Mouse (Mus musculus) hindbrain, embryonic 14.5 days (tissue): ENCODE measurements around the gene Col13a1. TPM values are rescaled to one million over a fixed set of nuclear protein-coding genes. Genes with fewer than 3 reads are reported as not detected.

Experiments used
- ATAC-seq: fragments of 200-750 bp; cut with Nextera tagmentation; 2 replicates; pipeline ENCODE4 v1.8.0; 2017; ENCODE audit warnings: moderate number of reproducible peaks, mild to moderate bottlenecking, moderate TSS enrichment, moderate library complexity; ENCODE audit not compliant: low FRiP score
- DNase-seq: peaks from one replicate; pipeline ENCODE4 v3.0.0-alpha.2; 2015; ENCODE audit warnings: low spot score
- H3K27ac ChIP-seq: fragments of 300-500 bp; sonication (generic); 2 replicates; pipeline ENCODE4 v1.5.1; 2014; ENCODE audit warnings: mild to moderate bottlenecking, moderate library complexity
- H3K27me3 ChIP-seq: fragments of 300-500 bp; sonication (generic); 2 replicates; pipeline ENCODE4 v1.6.1; 2014; ENCODE audit warnings: mild to moderate bottlenecking, low read length, mixed read lengths; ENCODE audit not compliant: control insufficient read depth, insufficient read depth
- H3K36me3 ChIP-seq: fragments of 300-500 bp; sonication (generic); replicated peaks from 2 replicates; pipeline ENCODE4 v1.6.1; 2014; ENCODE audit not compliant: control insufficient read depth, insufficient read depth
- H3K4me1 ChIP-seq: fragments of 300-500 bp; sonication (generic); replicated peaks from 2 replicates; pipeline ENCODE4 v1.6.1; 2014; ENCODE audit warnings: antibody characterized with exemption, low read length, mixed read lengths; ENCODE audit not compliant: control insufficient read depth, insufficient read depth
- H3K4me2 ChIP-seq: fragments of 300-500 bp; sonication (generic); replicated peaks from 2 replicates; pipeline ENCODE4 v1.6.1; 2014; ENCODE audit warnings: mild to moderate bottlenecking, moderate library complexity
- H3K4me3 ChIP-seq: fragments of 300-500 bp; sonication (generic); replicated peaks from 2 replicates; pipeline ENCODE4 v1.5.1; 2014; ENCODE audit warnings: mild to moderate bottlenecking, low read length
- H3K9ac ChIP-seq: fragments of 300-500 bp; sonication (generic); 2 replicates; pipeline ENCODE4 v1.6.1; 2014
- H3K9me3 ChIP-seq: fragments of 300-500 bp; sonication (generic); 2 replicates; pipeline ENCODE4 v1.6.1; 2016; ENCODE audit warnings: low read length; ENCODE audit not compliant: control insufficient read depth
- WGBS: fragments of 180-500 bp; shearing (Covaris S2); extraction: QIAGEN DNeasy Blood & Tissue Kit; methylation state at CpG from one replicate; pipeline ENCODE4 v1.1.7; 2014; 5-methylcytosine and 5-hydroxymethylcytosine counted together
- polyA plus RNA-seq: library from polyadenylated mRNA; unstranded; fragments of >200 nt; fragmentation: Nextera tagmentation; extraction: Ambion mirVana; gene quantifications from 2 replicates; pipeline ENCODE4 v1.2.1, GENCODE M21; 2014

Col13a1 gene
- polyA plus RNA-seq, 1 experiment from 2014 or later = 2.8 TPM

- Histone ChIP-seq H3K9ac (no peak overlapping the region), H3K27me3 (no peaks in the 10 kb centered on the region), H3K27ac (no peak overlapping the region), H3K4me2 (no peak overlapping the region), H3K4me1 (no peaks in the 10 kb centered on the region), H3K36me3 (no peaks in the 10 kb centered on the region), H3K9me3 (no peaks in the 10 kb centered on the region), H3K4me3 (no peak overlapping the region)
- DNase-seq (no peak), ATAC-seq (no peak)
- 55% methylated on average over 4 of the region's 4 CpGs for WGBS
These were observed 149.9 kb downstream of the Col13a1 start for GRCm38 (mm10) chr10:61829046-61829445.

- H3K4me2 ChIP-seq = no peak overlapping the region
- WGBS = 85% methylated on average over 32 of the region's 32 CpGs
- no peaks in the 10 kb centered on the region for H3K27me3 ChIP-seq
- no peaks in the 10 kb centered on the region for H3K9me3 ChIP-seq
- no peak overlapping the region for H3K9ac ChIP-seq
- no peak overlapping the region for H3K27ac ChIP-seq
- DNase-seq = no peak
- no peaks in the 10 kb centered on the region for H3K36me3 ChIP-seq
- no peaks in the 10 kb centered on the region for H3K4me1 ChIP-seq
- no peak for ATAC-seq
- H3K4me3 ChIP-seq = no peak overlapping the region
These were observed 150.7 kb downstream of the Col13a1 start for GRCm38 (mm10) chr10:61827950-61828936.

GRCm38 (mm10) chr10:61826753-61827435 is 152.0 kb downstream of the Col13a1 start:
- DNase-seq = no peak
- WGBS = 29% methylated on average over 16 of the region's 16 CpGs
- H3K4me1 ChIP-seq = no peaks in the 10 kb centered on the region
- H3K9me3 ChIP-seq = no peaks in the 10 kb centered on the region
- no peak overlapping the region for H3K9ac ChIP-seq
- no peaks in the 10 kb centered on the region for H3K27me3 ChIP-seq
- H3K4me2 ChIP-seq = no peak overlapping the region
- H3K27ac ChIP-seq = no peak overlapping the region
- no peak overlapping the region for H3K4me3 ChIP-seq
- ATAC-seq = no peak
- no peaks in the 10 kb centered on the region for H3K36me3 ChIP-seq

DNA sequence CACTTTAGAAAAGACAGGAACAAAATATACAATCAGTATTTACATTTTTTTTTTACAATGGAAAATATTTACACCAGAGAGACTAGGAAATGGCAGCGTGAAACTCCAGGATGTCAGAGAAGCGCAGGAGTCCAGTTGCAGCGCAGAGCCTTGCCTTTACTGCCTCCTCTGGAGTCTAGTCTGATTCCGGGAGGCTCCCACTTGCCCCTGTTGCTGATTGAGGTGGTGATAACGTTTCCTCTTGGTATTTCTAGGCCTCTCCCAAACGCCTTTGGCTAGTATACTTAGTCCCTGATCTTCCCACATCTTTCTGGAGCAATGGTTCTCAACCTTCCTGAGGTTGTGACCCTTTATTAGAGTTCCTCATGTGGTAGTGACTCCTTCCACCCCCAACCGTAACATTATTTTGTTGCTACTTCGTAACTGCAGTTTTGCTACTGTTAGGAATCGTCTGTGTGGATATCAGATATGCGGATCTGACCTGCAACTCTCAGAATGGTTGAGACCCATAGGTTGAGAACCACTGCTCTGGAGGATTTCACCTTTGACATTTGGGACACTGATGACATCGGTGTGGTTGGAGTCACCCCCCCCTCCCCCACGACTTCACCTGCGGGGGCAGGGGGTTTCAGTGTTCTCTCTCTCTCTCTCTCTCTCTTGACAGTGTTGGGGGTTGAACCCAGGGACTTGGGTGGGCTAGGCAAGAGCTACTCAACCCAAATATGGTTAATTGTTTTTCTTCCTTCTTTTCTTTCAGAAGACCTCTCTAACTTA is 152.7 kb downstream of the Col13a1 start:
- Histone ChIP-seq H3K9me3 (no peaks in the 10 kb centered on the region), H3K4me2 (no peak overlapping the region), H3K27me3 (no peaks in the 10 kb centered on the region), H3K36me3 (no peaks in the 10 kb centered on the region), H3K9ac (no peak overlapping the region), H3K4me3 (no peak overlapping the region), H3K4me1 (no peaks in the 10 kb centered on the region), H3K27ac (no peak overlapping the region)
- WGBS = 77% methylated on average over 13 of the region's 13 CpGs
- ATAC-seq (no peak), DNase-seq (no peak)

- ATAC-seq = no peak
- Histone ChIP-seq H3K4me1 (no peaks in the 10 kb centered on the region), H3K9me3 (no peaks in the 10 kb centered on the region), H3K9ac (no peak overlapping the region), H3K4me3 (no peak overlapping the region), H3K36me3 (no peaks in the 10 kb centered on the region), H3K4me2 (no peak overlapping the region), H3K27me3 (no peaks in the 10 kb centered on the region), H3K27ac (no peak overlapping the region)
- DNase-seq = no peak
- 64% methylated on average over 5 of the region's 5 CpGs for WGBS
These were observed 153.4 kb downstream of the Col13a1 start for GRCm38 (mm10) chr10:61825536-61825935.

DNA sequence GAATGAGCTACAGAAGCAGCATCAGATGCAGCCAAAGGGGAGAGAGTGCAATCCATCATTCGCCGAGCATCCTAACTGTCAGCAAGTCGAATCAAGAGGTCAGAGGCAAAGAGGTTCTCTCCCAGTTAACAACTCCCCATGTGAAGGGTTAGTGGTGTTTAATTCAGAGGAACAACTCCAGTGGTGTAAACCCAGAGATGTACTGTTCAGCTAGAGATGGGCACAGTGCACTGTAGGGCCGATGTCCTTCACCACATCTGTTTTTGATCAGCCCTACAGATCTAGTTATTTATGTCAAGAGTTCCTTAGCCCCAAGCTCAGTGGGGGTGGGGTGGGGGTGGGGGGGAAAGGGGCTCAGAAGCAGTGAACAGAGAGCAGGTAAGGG is 155.2 kb downstream of the Col13a1 start:
- 69% methylated on average over 4 of the region's 4 CpGs for WGBS
- no peak overlapping the region for H3K4me2 ChIP-seq

DNA sequence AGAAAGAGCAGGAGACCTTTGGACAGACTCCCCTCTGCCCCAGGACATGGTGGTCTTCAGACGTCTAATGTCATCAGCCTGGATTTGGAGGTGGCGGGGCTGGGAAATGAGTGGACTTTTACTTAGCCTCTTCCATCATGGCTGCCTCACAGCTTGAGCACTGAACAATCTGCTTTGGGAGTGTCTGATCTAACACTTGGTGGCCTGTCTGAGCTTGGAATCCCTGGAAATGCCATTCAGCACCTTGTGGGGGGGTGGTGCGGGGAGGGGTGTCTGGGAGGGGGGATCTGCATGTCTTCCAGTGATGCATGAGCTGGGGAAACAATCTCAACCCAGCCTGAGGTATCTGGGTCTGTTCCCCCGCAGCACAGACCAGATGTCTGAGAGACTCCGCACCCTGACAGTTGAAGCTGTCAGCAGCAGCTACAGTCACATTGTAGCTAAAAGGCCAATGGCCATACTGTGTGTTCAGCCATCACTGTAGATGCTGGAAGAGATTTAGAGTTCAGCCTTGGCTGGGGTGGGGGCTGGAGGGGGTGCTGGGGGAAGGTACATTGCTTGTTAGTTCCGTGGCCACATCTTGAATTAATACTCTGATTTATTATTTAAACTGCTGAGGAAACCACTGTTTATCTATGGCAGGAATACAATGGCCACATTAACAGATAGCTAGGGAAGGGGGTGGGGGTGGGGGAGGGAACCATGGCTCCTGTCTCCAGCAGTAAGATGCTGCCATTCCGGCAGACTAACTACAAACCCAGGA is 155.8 kb downstream of the Col13a1 start:
- no peak overlapping the region for H3K9ac ChIP-seq
- no peak overlapping the region for H3K4me3 ChIP-seq
- H3K4me1 ChIP-seq = no peaks in the 10 kb centered on the region
- no peak overlapping the region for H3K27ac ChIP-seq
- H3K27me3 ChIP-seq = no peaks in the 10 kb centered on the region
- no peaks in the 10 kb centered on the region for H3K9me3 ChIP-seq
- H3K36me3 ChIP-seq = no peaks in the 10 kb centered on the region
- no peak overlapping the region for H3K4me2 ChIP-seq
- ATAC-seq = no peak
- 57% methylated on average over 7 of the region's 7 CpGs for WGBS
- no peak for DNase-seq

More for the DNA sequence above, 155.2 kb downstream of the Col13a1 start:
- H3K36me3 ChIP-seq = no peaks in the 10 kb centered on the region
- H3K9me3 ChIP-seq = no peaks in the 10 kb centered on the region
- no peak overlapping the region for H3K9ac ChIP-seq
- no peak for ATAC-seq
- H3K27me3 ChIP-seq = no peaks in the 10 kb centered on the region
- no peaks in the 10 kb centered on the region for H3K4me1 ChIP-seq
- H3K27ac ChIP-seq = no peak overlapping the region
- DNase-seq = no peak
- no peak overlapping the region for H3K4me3 ChIP-seq

GRCm38 (mm10) chr10:61820050-61820449 is 158.9 kb downstream of the Col13a1 start:
- Histone ChIP-seq H3K4me2 (no peak overlapping the region), H3K36me3 (no peaks in the 10 kb centered on the region), H3K9me3 (no peaks in the 10 kb centered on the region), H3K4me1 (no peaks in the 10 kb centered on the region), H3K9ac (no peak overlapping the region), H3K27me3 (no peaks in the 10 kb centered on the region), H3K27ac (no peak overlapping the region), H3K4me3 (no peak overlapping the region)
- 56% methylated on average over 9 of the region's 9 CpGs for WGBS
- ATAC-seq (no peak), DNase-seq (no peak)
